Mouse (Mus musculus) MEL-GATA-1-ER (cell line): ENCODE measurements at regions not wholly inside any gene's neighbourhood (a gene's known extent, or its start where the extent isn't known, plus 50 kb on each side); places are given as distances from the start of the nearest gene placed in this dataset.

Experiments
- DNase-seq: peaks from one replicate; pipeline ENCODE4 v3.0.0-alpha.2; 2012; ENCODE audit warnings: low read depth; ENCODE audit errors: extremely low read depth

DNA sequence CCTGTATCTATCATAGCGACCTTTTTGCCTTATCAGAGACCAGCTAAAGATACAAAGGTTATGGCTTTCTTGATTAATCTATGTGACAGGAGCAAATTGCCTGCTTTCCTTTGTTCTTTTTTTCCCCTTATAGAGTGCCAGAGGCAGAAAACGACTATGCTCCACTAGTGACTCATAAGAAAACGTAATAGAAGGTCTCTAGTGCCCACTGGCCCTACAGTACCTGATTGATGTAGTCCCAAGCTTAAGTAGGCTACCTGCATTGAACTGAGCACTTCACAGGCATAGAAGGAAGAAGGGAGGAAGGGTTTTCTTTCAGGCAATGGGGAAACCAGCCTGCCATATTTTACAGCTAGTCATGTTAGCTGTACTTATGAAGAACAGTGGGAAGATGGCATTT, 116.0 kb upstream of the Tusc1 start:
- no peak for DNase-seq

DNA sequence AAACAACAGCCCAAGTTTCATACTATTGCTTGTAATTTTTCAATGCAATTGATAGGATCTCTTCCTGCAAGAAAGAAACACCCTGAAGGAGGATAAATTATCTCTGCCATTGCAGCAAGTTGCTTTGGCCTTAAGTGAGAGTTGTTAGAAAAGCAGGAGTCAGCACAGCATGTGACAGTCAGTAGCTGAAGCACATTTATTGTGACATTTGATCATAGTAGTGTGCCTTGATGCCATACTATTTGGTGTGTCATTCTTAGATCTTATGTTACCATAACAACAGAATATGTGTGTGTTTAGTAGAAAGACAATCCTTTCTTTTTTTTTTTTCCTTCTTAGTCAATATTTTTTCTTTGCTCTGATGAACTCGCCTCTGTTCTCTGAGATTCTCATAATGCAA, 115.5 kb upstream of the Tusc1 start:
- no peak for DNase-seq

DNA sequence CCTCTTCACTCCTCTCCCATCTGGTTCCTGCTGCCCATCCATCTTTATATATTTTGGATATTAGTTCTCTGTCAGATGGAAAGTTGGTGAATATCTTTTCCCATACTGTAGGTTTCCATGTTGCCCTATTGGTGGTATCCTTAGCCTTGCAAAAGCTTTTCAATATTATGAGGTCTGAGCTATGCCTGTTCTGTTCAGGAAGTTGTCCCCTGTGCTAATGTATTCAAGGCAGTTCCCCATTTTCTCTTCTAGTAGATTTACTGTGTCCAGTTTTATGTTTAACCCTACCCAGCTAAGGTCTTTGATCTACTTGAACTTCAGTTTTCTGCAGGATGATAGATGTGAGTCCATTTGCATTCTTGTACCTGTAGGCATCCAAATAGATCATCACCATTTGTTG, 109.4 kb upstream of the Tusc1 start:
- no peak for DNase-seq

DNA sequence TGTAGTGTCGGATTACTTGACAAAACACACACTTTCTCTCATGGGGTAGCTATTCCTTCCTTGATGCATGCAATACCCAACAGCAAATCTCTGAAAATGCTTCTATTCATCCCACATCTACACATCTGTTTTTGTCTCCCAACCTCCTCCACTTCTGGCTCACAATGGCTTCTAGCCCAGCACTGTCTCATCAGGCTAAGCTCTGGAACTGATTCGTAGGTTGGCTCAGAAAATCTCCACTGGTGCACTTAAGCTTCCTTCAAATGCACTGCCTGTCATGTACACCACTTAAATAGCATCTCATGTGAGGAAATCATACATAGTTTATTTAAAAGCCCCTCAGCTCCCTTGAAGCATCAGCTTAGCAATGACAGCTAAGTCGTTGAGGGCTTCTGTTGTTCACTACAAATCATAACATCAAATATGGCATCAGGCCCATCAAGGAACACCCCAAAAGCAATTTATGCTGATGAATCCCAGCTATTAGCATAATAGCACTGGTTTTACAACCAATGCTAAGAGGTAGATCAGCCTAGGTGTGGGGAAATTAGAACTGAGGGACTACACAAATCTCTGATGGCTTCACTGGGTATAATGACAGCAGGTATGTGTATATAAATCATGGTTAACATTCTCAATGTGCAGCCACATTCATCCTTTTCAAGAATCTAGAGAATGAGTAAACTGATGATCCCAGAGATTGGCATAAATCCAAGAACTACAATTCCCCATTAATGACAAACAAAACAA, 103.5 kb upstream of the Tusc1 start:
- DNase-seq = no peak

DNA sequence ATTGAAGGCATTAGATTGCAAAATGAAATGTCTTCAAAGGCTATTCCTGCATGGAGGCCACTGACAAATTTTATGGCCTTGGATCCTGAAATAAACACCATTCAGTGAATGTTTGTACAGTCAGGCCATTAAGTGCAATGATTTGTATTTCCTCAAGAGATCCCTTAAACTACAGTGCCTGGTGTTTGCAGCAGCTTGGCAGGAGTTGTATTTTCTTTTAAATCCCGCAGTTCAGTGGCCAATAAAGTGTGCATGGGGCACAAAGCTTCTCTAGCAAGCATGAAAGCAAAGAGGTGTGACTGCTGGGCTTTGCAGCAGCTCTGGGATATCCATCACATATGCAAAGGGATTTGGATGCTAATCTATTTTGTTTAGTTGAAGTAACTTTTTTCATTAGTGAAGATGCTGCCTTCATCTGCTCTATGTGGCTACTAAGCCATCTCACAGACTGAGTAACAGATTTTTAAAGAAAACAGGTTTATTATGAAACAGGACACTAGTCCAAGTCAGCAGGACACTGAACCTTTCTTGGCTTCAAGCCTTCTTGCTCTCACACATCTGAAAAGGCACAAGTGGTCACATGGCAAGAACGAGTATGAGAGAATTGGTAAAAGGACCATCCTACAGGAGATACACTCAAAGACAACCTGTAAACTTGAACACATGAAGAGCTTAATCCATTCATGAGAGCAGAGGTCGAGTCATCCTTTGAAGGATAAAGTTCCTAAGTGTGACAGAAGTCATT, 102.2 kb upstream of the Tusc1 start:
- DNase-seq = no peak

DNA sequence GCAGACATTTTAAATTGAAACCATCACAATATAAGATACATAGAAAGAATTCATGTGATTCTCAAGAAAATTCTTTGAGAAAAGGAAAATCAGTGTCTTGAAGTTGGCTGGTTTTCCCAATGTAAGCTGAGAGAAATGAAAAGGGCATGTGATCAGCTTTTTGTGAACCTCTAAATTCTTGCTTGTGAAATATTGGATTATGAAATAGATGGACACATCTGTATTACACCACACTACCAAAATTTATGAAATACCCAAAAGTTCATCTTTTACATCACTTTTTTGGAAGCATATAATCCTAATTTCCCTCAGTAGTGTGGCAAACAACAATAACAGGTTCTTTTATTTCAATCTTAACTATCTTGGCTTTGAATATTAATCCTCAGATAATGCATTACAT, 77.4 kb upstream of the Tusc1 start:
- DNase-seq = no peak

DNA sequence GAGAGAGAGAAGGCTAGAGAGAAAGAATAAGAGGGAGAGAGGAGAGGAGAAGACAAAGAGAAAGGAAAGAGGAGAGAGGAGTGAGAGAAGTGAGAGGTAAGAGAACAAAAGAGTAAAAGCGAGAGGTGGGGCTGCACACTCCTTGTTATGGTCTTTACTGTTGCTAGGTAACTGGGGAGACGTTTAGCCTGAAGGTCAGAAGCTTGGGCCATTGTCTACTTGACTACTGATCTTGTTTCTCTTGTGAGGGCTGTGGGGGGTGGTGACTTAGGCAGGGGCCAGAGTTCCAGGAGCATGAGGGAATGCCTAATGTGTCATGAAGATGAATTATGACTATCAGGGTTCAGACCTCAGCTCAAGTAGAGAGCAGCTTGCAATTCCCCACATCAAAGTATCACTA, 71.6 kb upstream of the Tusc1 start:
- no peak for DNase-seq

DNA sequence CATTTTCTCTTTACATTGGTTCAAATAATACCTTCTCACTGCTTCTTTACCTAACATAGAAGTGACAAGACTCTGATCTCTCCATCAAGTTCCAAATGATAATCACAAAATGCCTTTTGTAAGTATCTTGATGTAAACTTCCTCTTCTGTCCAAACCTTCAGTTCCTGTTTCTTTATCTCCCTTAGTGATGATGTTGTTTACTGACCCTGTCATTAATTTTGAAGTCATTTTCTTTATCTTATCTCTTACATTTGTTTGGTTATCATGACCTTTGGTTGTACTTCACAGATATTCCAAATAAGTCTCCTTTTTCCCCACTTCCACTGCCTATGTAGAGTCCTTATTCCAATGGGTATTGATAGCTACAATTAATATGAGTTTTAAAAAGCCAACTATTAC, 65.3 kb upstream of the Tusc1 start:
- peak; percentile 6 for DNase-seq
